Mouse (Mus musculus): Measurements from ENCODE around the gene Trpc3. TPM values are rescaled to one million over a fixed set of nuclear protein-coding genes. Genes with fewer than 3 reads are reported as not detected.

Gene Trpc3
- polyA plus RNA-seq (2014; fragmentation: Nextera tagmentation; extraction: Ambion mirVana), result 4.0 and 7.0 TPM in 2 replicates

DNA sequence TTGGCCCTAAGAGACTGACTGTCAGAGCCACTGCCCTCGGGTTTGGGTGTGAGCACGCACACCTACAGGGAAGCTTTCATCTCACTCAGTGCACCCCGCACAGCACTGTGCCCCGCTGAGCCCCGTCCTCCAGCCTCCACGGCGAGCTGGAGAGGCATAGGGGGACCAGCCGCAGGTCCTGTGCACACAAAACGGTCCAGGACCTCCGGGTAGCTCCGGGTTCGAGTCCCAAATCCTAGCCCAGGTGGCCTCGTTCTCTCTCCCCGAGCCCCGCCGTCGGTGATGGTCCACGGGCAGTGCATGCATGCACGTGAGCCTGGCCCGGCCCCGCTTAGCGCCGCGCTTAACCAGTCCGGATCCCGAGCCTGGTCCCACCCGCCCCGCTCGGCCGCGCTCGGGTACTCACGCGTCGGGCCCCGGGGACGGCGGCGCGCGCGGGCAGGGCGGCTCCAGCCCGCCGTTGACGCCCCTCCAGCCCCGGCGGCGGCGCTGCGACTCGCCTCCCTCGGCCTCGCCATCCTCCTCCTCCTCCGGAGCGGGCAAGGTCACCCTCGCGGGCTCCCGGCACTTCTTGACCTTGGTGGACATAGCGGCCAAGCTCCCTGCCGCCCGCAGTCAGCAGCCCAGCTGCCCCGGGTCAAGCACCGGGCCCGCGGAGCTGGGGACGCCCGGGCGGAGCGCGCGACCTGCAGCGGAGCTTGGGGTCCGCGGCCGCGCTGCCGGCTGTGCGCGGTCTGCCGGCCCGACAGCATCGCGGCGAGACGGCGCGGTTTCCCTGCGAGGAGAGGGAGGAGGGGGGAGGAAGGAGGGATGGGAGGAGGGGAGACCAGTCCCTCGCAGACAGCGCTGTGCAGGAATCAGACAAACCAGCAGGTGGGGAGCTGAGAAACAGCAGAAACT, at the start of gene Trpc3:
Trpc3 (minus strand) TSS at position 776 of the 900 bp plus-strand sequence.
- peak within 1 kb of the TSS; percentile 58 for H3K4me3 ChIP-seq (ENCODE audit: low read depth, low read length)
- peak within 1 kb of the TSS; percentile 68 for H3K4me2 ChIP-seq (ENCODE audit: low read depth, low read length, severe bottlenecking)
- H3K36me3 ChIP-seq (ENCODE audit: control insufficient read depth, insufficient read depth, low read length), result no peaks in the 10 kb centered on the region
- H3K27me3 ChIP-seq (ENCODE audit: control insufficient read depth, insufficient read depth, low read length), result peaks cover 7% of the 10 kb centered on the region
- no peaks in the 10 kb centered on the region for H3K9me3 ChIP-seq (ENCODE audit: control insufficient read depth, low read length)
- 1% methylated on average over 91 of the region's 91 CpGs for WGBS
- ATAC-seq (replicated peaks; ENCODE audit: low FRiP score) (peak; percentile 90), DNase-seq (ENCODE audit: low spot score) (peak; percentile 85)
- peak within 1 kb of the TSS; percentile 67 for H3K9ac ChIP-seq (ENCODE audit: low read length)
- no peak within 1 kb of the TSS for H3K27ac ChIP-seq (ENCODE audit: low read depth, low read length)
- H3K4me1 ChIP-seq (replicated peaks; ENCODE audit: control insufficient read depth, insufficient read depth, low read length), result peaks cover 6% of the 10 kb centered on the region; the same call in 1 of the 2 replicates

DNA sequence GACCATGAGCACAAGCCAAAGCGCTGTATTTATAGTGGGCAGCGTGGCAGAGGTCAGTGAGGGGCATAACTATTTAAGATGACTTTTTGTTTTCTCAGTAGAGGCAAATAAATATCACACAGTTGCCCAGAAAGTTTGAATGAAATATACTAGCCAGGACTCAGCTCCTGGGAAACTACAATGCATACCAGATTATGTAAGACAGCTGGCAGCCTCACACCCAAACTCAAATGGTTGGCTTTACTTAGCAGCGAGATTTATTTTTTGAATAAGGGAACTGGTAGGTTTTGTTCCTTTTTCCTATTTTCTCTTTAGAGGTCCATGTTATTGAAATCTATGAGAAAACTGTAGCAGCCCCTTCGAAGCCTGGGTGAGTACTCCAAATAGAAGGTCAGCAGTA, 48.1 kb upstream of the Trpc3 start:
- H3K9me3 ChIP-seq (ENCODE audit: control insufficient read depth, low read length), result no peaks in the 10 kb centered on the region
- no peaks in the 10 kb centered on the region for H3K4me1 ChIP-seq (replicated peaks; ENCODE audit: control insufficient read depth, insufficient read depth, low read length)
- no peaks in the 10 kb centered on the region for H3K36me3 ChIP-seq (ENCODE audit: control insufficient read depth, insufficient read depth, low read length)
- no peak overlapping the region for H3K9ac ChIP-seq (ENCODE audit: low read length)
- H3K4me3 ChIP-seq (ENCODE audit: low read depth, low read length), result no peak overlapping the region
- WGBS, result 84% methylated on average over 4 of the region's 4 CpGs
- DNase-seq (ENCODE audit: low spot score) (no peak), ATAC-seq (replicated peaks; ENCODE audit: low FRiP score) (no peak)
- no peaks in the 10 kb centered on the region for H3K27me3 ChIP-seq (ENCODE audit: control insufficient read depth, insufficient read depth, low read length)
- H3K27ac ChIP-seq (ENCODE audit: low read depth, low read length), result no peak overlapping the region
- H3K4me2 ChIP-seq (ENCODE audit: low read depth, low read length, severe bottlenecking), result no peak overlapping the region

DNA sequence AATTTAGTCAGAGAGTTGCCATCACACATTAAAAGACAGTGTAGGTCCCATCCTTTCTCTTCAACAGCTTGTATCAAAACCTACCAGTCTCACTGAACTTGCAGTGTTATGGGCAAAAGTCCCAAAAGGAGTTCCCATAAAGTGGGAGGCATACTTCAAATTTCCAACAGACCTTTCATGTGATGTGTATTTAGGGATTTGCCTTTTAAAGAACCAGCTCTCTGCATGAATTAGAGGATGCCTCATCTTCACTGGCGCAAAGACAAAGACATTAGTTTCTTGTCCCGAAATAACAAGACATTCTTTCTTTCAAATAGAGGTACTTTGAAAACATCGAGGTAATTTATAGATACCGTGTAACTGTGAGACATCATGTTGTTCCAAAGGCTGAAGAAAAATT, 43.1 kb upstream of the Trpc3 start:
- no peak overlapping the region for H3K4me3 ChIP-seq (ENCODE audit: low read depth, low read length)
- no peaks in the 10 kb centered on the region for H3K36me3 ChIP-seq (ENCODE audit: control insufficient read depth, insufficient read depth, low read length)
- H3K9ac ChIP-seq (ENCODE audit: low read length), result no peak overlapping the region
- no peaks in the 10 kb centered on the region for H3K27me3 ChIP-seq (ENCODE audit: control insufficient read depth, insufficient read depth, low read length)
- no peaks in the 10 kb centered on the region for H3K4me1 ChIP-seq (replicated peaks; ENCODE audit: control insufficient read depth, insufficient read depth, low read length)
- no peak overlapping the region for H3K27ac ChIP-seq (ENCODE audit: low read depth, low read length)
- H3K4me2 ChIP-seq (ENCODE audit: low read depth, low read length, severe bottlenecking), result no peak overlapping the region
- WGBS, result 95% methylated on average over 4 of the region's 4 CpGs
- DNase-seq (ENCODE audit: low spot score) (no peak), ATAC-seq (replicated peaks; ENCODE audit: low FRiP score) (no peak)
- H3K9me3 ChIP-seq (ENCODE audit: control insufficient read depth, low read length), result no peaks in the 10 kb centered on the region

DNA sequence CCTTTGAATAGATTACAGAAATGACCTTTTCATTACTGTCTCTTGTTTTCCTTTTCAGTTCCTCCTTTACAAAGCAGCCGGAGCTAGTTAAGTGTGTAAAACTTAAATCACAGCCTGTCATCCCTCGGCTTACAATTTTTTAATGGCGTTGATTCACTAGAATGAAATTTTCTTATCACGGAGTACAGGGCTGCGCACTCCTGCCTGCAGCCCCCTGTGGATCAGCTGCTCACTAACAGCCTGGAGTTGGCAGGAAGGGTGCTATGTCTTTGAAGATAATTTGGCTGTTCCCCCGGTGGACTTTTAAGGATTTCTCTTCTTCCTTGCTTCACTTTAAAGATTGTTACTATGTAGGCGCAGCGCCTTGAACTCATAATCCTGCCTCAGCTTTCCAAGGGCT, 36.6 kb upstream of the Trpc3 start:
- Histone ChIP-seq H3K4me2 (ENCODE audit: low read depth, low read length, severe bottlenecking) (no peak overlapping the region), H3K27me3 (ENCODE audit: control insufficient read depth, insufficient read depth, low read length) (no peaks in the 10 kb centered on the region), H3K36me3 (ENCODE audit: control insufficient read depth, insufficient read depth, low read length) (no peaks in the 10 kb centered on the region), H3K9me3 (ENCODE audit: control insufficient read depth, low read length) (no peaks in the 10 kb centered on the region), H3K9ac (ENCODE audit: low read length) (no peak overlapping the region), H3K4me1 (replicated peaks; ENCODE audit: control insufficient read depth, insufficient read depth, low read length) (no peaks in the 10 kb centered on the region), H3K4me3 (ENCODE audit: low read depth, low read length) (no peak overlapping the region), H3K27ac (ENCODE audit: low read depth, low read length) (no peak overlapping the region)
- ATAC-seq (replicated peaks; ENCODE audit: low FRiP score) (no peak), DNase-seq (ENCODE audit: low spot score) (no peak)
- 77% methylated on average over 8 of the region's 8 CpGs for WGBS

DNA sequence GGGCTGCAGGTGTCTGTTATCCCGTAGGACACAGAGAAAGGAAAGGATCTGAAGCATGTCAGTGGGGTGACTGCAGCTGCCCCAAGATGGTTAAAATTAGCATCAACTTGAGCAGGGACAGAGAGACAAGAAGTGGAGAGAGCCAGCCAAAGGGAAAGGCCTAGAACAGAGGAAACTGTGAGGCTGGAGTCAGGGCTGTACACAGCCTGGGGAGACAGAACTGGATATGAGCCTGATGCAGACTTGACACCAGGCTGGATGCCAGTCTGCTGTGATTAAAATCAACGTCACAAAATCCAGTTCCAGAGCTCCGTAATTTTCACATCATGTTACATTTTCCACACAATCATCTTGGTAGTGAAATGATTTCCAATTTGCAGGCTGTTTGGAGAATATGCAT, 31.9 kb upstream of the Trpc3 start:
- no peak overlapping the region for H3K9ac ChIP-seq (ENCODE audit: low read length)
- H3K27ac ChIP-seq (ENCODE audit: low read depth, low read length), result no peak overlapping the region
- no peaks in the 10 kb centered on the region for H3K27me3 ChIP-seq (ENCODE audit: control insufficient read depth, insufficient read depth, low read length)
- WGBS, result 84% methylated on average over 3 of the region's 3 CpGs
- no peaks in the 10 kb centered on the region for H3K36me3 ChIP-seq (ENCODE audit: control insufficient read depth, insufficient read depth, low read length)
- DNase-seq (ENCODE audit: low spot score) (no peak), ATAC-seq (replicated peaks; ENCODE audit: low FRiP score) (no peak)
- H3K4me3 ChIP-seq (ENCODE audit: low read depth, low read length), result no peak overlapping the region
- H3K4me1 ChIP-seq (replicated peaks; ENCODE audit: control insufficient read depth, insufficient read depth, low read length), result no peaks in the 10 kb centered on the region
- H3K4me2 ChIP-seq (ENCODE audit: low read depth, low read length, severe bottlenecking), result no peak overlapping the region
- H3K9me3 ChIP-seq (ENCODE audit: control insufficient read depth, low read length), result no peaks in the 10 kb centered on the region

DNA sequence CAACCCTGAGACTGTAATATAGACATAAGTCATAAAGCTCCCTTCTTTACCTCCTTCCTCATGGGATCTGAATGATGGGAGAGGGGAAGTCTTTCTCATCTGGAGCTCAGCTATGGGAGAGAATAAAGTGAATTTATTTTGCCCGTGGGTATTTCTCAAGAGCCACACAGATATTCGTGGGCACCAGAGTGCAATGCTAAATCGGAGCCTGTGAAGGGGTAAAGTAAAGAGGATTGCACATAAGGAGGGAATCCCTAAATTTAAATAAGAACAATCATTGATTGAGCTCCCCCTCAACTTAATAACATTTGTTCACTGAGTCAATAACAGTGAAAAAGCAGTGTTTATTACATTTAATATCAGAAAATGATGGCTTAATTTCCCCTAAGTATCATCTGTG, 19.6 kb upstream of the Trpc3 start:
- Histone ChIP-seq H3K4me2 (ENCODE audit: low read depth, low read length, severe bottlenecking) (no peak overlapping the region), H3K27me3 (ENCODE audit: control insufficient read depth, insufficient read depth, low read length) (no peaks in the 10 kb centered on the region), H3K27ac (ENCODE audit: low read depth, low read length) (no peak overlapping the region), H3K4me3 (ENCODE audit: low read depth, low read length) (no peak overlapping the region), H3K36me3 (ENCODE audit: control insufficient read depth, insufficient read depth, low read length) (no peaks in the 10 kb centered on the region), H3K9me3 (ENCODE audit: control insufficient read depth, low read length) (no peaks in the 10 kb centered on the region), H3K4me1 (replicated peaks; ENCODE audit: control insufficient read depth, insufficient read depth, low read length) (no peaks in the 10 kb centered on the region), H3K9ac (ENCODE audit: low read length) (no peak overlapping the region)
- no peak for ATAC-seq (replicated peaks; ENCODE audit: low FRiP score)
- no peak for DNase-seq (ENCODE audit: low spot score)
- WGBS, result 87% methylated on average over 3 of the region's 3 CpGs

DNA sequence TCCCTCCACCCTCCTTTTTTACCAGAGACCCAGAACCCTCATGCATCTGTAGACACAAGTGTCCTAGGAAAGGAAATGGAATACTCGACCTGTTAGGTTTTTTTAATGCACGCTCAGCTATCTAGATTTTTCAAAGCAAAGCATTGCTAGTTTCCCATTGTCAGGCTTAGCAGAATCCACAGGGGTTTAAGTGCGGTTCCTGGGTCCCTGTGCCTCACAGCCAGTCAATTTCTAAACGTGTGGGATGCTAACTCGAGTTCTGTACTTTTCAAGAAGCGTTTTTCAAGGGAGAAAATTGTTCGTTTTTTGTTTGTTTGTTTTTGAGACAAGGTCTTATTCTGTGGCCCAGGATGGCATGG, 304 bp upstream of the Trpc3 start:
- WGBS, result 12% methylated on average over 7 of the region's 7 CpGs
- Histone ChIP-seq H3K9me3 (ENCODE audit: control insufficient read depth, low read length) (no peaks in the 10 kb centered on the region), H3K4me2 (ENCODE audit: low read depth, low read length, severe bottlenecking) (peak overlapping the region; percentile 68), H3K4me3 (ENCODE audit: low read depth, low read length) (peak overlapping the region; percentile 58), H3K36me3 (ENCODE audit: control insufficient read depth, insufficient read depth, low read length) (no peaks in the 10 kb centered on the region), H3K9ac (ENCODE audit: low read length) (peak overlapping the region; percentile 67), H3K27ac (ENCODE audit: low read depth, low read length) (no peak overlapping the region), H3K4me1 (replicated peaks; ENCODE audit: control insufficient read depth, insufficient read depth, low read length) (peaks cover 6% of the 10 kb centered on the region; the same call in 1 of the 2 replicates), H3K27me3 (ENCODE audit: control insufficient read depth, insufficient read depth, low read length) (peaks cover 7% of the 10 kb centered on the region)
- no peak for DNase-seq (ENCODE audit: low spot score)
- no peak for ATAC-seq (replicated peaks; ENCODE audit: low FRiP score)

DNA sequence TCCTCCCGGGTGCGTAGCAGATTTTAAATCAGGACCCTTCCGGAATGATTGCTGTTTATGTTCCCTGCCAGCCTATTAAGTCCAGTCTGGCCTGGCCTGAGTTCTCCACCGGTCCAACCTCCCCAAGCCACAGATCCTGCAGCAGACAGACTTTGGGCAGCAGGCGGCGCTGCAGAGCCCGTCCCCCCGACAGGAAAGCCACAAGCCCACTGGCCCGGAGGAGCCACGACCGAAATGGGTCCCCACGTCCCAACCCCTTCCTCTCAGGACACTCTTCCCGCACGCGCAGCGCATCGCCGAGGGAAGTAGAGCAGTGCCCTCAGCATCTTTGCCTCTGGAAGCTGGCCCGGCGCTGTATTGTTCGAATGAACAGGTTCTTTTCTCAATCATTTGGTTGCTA, 1.1 kb downstream of the Trpc3 start:
- H3K4me1 ChIP-seq (replicated peaks; ENCODE audit: control insufficient read depth, insufficient read depth, low read length), result peaks cover 6% of the 10 kb centered on the region; the same call in 1 of the 2 replicates
- no peaks in the 10 kb centered on the region for H3K36me3 ChIP-seq (ENCODE audit: control insufficient read depth, insufficient read depth, low read length)
- peak overlapping the region; percentile 67; the same call in 1 of the 2 replicates for H3K9ac ChIP-seq (ENCODE audit: low read length)
- H3K9me3 ChIP-seq (ENCODE audit: control insufficient read depth, low read length), result no peaks in the 10 kb centered on the region
- peak overlapping the region; percentile 68 for H3K4me2 ChIP-seq (ENCODE audit: low read depth, low read length, severe bottlenecking)
- DNase-seq (ENCODE audit: low spot score) (peak; percentile 92), ATAC-seq (replicated peaks; ENCODE audit: low FRiP score) (peak; percentile 68)
- 3% methylated on average over 21 of the region's 21 CpGs for WGBS
- H3K27ac ChIP-seq (ENCODE audit: low read depth, low read length), result no peak overlapping the region
- peak overlapping the region; percentile 58 for H3K4me3 ChIP-seq (ENCODE audit: low read depth, low read length)
- peaks cover 7% of the 10 kb centered on the region for H3K27me3 ChIP-seq (ENCODE audit: control insufficient read depth, insufficient read depth, low read length)

DNA sequence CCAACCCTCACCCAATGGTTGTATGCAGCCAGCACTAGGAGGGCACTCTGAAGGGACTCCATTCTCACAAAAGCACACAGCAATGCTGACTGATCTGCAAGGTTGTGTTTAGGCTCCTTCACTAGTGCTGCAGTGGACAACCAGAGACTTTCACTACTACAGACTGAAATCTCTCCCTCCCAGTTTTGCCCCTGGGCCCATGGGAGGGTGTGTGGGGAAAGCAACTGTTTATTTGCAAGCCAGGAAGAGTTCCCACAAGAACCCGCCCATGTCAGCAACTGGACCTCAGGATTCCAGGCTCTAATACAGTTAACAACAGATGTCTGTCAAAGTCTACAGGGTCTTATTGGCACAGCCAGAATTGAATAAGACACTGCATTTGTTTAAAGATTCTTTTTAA, 14.1 kb downstream of the Trpc3 start:
- ATAC-seq (replicated peaks; ENCODE audit: low FRiP score) (no peak), DNase-seq (ENCODE audit: low spot score) (no peak)
- no peak overlapping the region for H3K9ac ChIP-seq (ENCODE audit: low read length)
- no peak overlapping the region for H3K4me2 ChIP-seq (ENCODE audit: low read depth, low read length, severe bottlenecking)
- H3K27ac ChIP-seq (ENCODE audit: low read depth, low read length), result no peak overlapping the region
- H3K4me1 ChIP-seq (replicated peaks; ENCODE audit: control insufficient read depth, insufficient read depth, low read length), result no peaks in the 10 kb centered on the region
- no peaks in the 10 kb centered on the region for H3K36me3 ChIP-seq (ENCODE audit: control insufficient read depth, insufficient read depth, low read length)
- no peak overlapping the region for H3K4me3 ChIP-seq (ENCODE audit: low read depth, low read length)
- 88% methylated on average over 1 of the region's 1 CpGs for WGBS
- no peaks in the 10 kb centered on the region for H3K9me3 ChIP-seq (ENCODE audit: control insufficient read depth, low read length)
- no peaks in the 10 kb centered on the region for H3K27me3 ChIP-seq (ENCODE audit: control insufficient read depth, insufficient read depth, low read length)
